Mouse (Mus musculus) bone marrow macrophage, adult 2 months (primary cell): Measurements from ENCODE around the gene Tmem116.

Experiments
- CTCF ChIP-seq: IDR thresholded peaks from 2 replicates; pipeline ENCODE4 v1.5.1; 2012; ENCODE audit warnings: low read depth, mild to moderate bottlenecking, low read length, moderate library complexity
- POLR2A ChIP-seq: IDR thresholded peaks from 2 replicates; pipeline ENCODE4 v1.6.1; 2012; ENCODE audit warnings: mild to moderate bottlenecking, low read depth, low read length, borderline replicate concordance

DNA sequence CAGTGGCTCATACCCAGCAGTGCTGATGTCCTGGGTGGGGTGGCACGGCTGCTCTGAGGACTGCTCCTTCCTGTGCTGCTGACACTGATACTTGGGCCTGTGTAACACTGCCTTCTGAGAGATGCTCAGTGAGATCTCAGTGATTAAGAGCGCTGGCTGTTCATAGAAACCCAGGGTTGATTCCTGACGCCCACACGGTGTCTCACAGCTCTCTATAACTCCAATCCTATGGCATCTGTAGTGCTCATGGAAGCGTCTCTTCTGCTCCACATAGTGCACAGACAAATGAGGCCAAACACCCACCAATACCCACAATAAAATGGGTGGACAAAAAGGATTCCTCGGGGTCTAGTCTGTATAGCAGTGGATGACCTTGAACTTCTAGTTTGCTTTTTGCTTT, 28.9 kb upstream of the Tmem116 start:
- TF ChIP-seq POLR2A, result no peak
- TF ChIP-seq CTCF, result no peak
